Mouse (Mus musculus) heart, embryonic 12.5 days (tissue): ENCODE results near the gene Pigx. TPM values are rescaled to one million over a fixed set of nuclear protein-coding genes. Genes with fewer than 3 reads are reported as not detected.

Experiments used
- ATAC-seq: fragments of 200-750 bp; cut with Nextera tagmentation; 2 replicates; pipeline ENCODE4 v1.8.0; 2017; ENCODE audit warnings: moderate TSS enrichment, moderate library complexity; ENCODE audit not compliant: insufficient number of reproducible peaks, low FRiP score
- H3K27ac ChIP-seq: fragments of 300-500 bp; sonication (generic); 2 replicates; pipeline ENCODE4 v1.5.1; 2016; ENCODE audit warnings: mild to moderate bottlenecking, moderate library complexity; ENCODE audit not compliant: poor library complexity, severe bottlenecking
- H3K27me3 ChIP-seq: fragments of 300-500 bp; sonication (generic); replicated peaks from 2 replicates; pipeline ENCODE4 v1.6.1; 2016; ENCODE audit warnings: mild to moderate bottlenecking, moderate library complexity
- H3K36me3 ChIP-seq: fragments of 300-500 bp; sonication (generic); 2 replicates; pipeline ENCODE4 v1.6.1; 2016; ENCODE audit warnings: mild to moderate bottlenecking, moderate library complexity
- H3K4me1 ChIP-seq: fragments of 300-500 bp; sonication (generic); replicated peaks from 2 replicates; pipeline ENCODE4 v1.6.1; 2016; ENCODE audit warnings: mild to moderate bottlenecking
- H3K4me2 ChIP-seq: fragments of 300-500 bp; sonication (generic); 2 replicates; pipeline ENCODE4 v1.6.1; 2016; ENCODE audit warnings: mild to moderate bottlenecking, moderate library complexity
- H3K4me3 ChIP-seq: fragments of 300-500 bp; sonication (generic); 2 replicates; pipeline ENCODE4 v1.5.1; 2016; ENCODE audit warnings: mild to moderate bottlenecking
- H3K9ac ChIP-seq: fragments of 300-500 bp; sonication (generic); 2 replicates; pipeline ENCODE4 v1.6.1; 2016; ENCODE audit warnings: mild to moderate bottlenecking, moderate library complexity
- H3K9me3 ChIP-seq: fragments of 300-500 bp; sonication (generic); replicated peaks from 2 replicates; pipeline ENCODE4 v1.6.1; 2016; ENCODE audit warnings: mild to moderate bottlenecking, moderate library complexity
- WGBS: fragments of 180-500 bp; shearing (Covaris S2); methylation state at CpG from one replicate; pipeline ENCODE4 v1.1.7; 2016; 5-methylcytosine and 5-hydroxymethylcytosine counted together
- polyA plus RNA-seq: library from polyadenylated mRNA; unstranded; fragments of >200 nt; fragmentation: Nextera tagmentation; extraction: Ambion mirVana; gene quantifications from 2 replicates; pipeline ENCODE4 v1.2.1, GENCODE M21; 2016

Pigx gene
- polyA plus RNA-seq, 1 experiment from 2014 or later, result 76.0 TPM

DNA sequence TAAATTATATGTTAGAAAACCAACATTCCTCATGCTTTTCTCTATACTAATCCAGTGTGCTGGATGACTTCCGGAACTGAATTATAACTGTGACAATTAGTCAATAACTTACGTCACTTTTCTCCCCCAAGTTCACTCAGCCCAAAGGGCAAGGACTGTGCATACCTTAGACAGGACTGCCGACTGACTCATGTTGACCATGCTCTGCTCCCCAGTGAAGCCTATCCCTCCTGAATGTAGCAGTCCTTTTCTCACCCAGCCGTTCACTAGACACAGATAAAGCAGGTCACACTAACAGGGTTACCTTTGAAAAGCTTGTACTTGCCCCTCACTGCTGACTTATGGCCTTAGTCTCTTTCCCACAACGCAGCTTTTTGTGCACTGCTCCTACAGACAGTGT is 40.7 kb downstream of the Pigx start:
- Histone ChIP-seq H3K4me2 (no peak overlapping the region), H3K9me3 (no peaks in the 10 kb centered on the region), H3K4me1 (peaks cover 32% of the 10 kb centered on the region), H3K9ac (no peak overlapping the region), H3K4me3 (no peak overlapping the region), H3K27me3 (no peaks in the 10 kb centered on the region), H3K36me3 (no peaks in the 10 kb centered on the region), H3K27ac (no peak overlapping the region)
- ATAC-seq, result no peak
- 59% methylated on average over 5 of the region's 5 CpGs for WGBS

GRCm38 (mm10) chr16:32042367-32042766 is 57.2 kb downstream of the Pigx start:
- ATAC-seq, result no peak
- Histone ChIP-seq H3K9ac (no peak overlapping the region), H3K4me1 (no peaks in the 10 kb centered on the region), H3K4me2 (no peak overlapping the region), H3K4me3 (no peak overlapping the region), H3K36me3 (peaks cover 79% of the 10 kb centered on the region), H3K27me3 (no peaks in the 10 kb centered on the region), H3K27ac (no peak overlapping the region), H3K9me3 (no peaks in the 10 kb centered on the region)
- 89% methylated on average over 4 of the region's 4 CpGs for WGBS

Other genes with a start within 250 kb of the Pigx start
- gene Meltf, start 220.9 kb downstream of the Pigx start, polyA plus RNA-seq, result 0.09 and 0.15 TPM in 2 replicates
- gene Pigz, start 165.9 kb downstream of the Pigx start, polyA plus RNA-seq, result 0.32 and 0.52 TPM in 2 replicates
- 90.3 and 91.4 TPM in 2 replicates for gene 0610012G03Rik, start 151.2 kb downstream of the Pigx start, polyA plus RNA-seq
- gene Ncbp2, start 151.2 kb downstream of the Pigx start, polyA plus RNA-seq, result 79.4 and 85.0 TPM in 2 replicates
- 17.1 and 17.9 TPM in 2 replicates for gene Senp5, start 96.5 kb downstream of the Pigx start, polyA plus RNA-seq
- gene Pak2, start 20.4 kb downstream of the Pigx start, polyA plus RNA-seq, result 34.8 and 36.2 TPM in 2 replicates
- gene Cep19, start 60 bp upstream of the Pigx start, polyA plus RNA-seq, result 20.9 and 22.7 TPM in 2 replicates
- 5.2 and 6.1 TPM in 2 replicates for gene Nrros, start 65.9 kb upstream of the Pigx start, polyA plus RNA-seq
- not detected in 2 replicates for gene Bex6, start 80.1 kb upstream of the Pigx start, polyA plus RNA-seq
- 14.9 and 16.2 TPM in 2 replicates for gene Fbxo45, start 147.4 kb upstream of the Pigx start, polyA plus RNA-seq
- gene Wdr53, start 147.5 kb upstream of the Pigx start, polyA plus RNA-seq, result 11.9 and 12.5 TPM in 2 replicates
- gene Smco1, start 171.7 kb upstream of the Pigx start, polyA plus RNA-seq, result 0.18 TPM in 1 of 2 replicates, not detected in the other
- gene Rnf168, start 177.7 kb upstream of the Pigx start, polyA plus RNA-seq, result 26.6 and 27.3 TPM in 2 replicates
- gene Ubxn7, start 232.5 kb upstream of the Pigx start, polyA plus RNA-seq, result 24.2 and 24.6 TPM in 2 replicates